In genomic region chr8:114133510-114134362, GRCm38 (mm10) we compare ENCODE assay signal across 8 mouse cellular contexts. TPM values are rescaled to one million over a fixed set of nuclear protein-coding genes. Genes with fewer than 3 reads are reported as not detected.
A peak's percentile ranks its signal among the peaks of the same experiment; 100 is the strongest.
DNase-seq lines count a peak whose midpoint lies in the region; ATAC-seq lines count a peak whose summit lies in the region.

TSS of gene Nudt7 (plus strand) at chr8:114133557.

- H3K4me1 ChIP-seq in embryonic facial prominence, embryonic 10.5 days, result peaks cover 15% of the 10 kb centered on the region
- 0 out of 2 replicates have a peak, but pooled peaks cover 4% of the 10 kb centered on the region for H3K4me1 ChIP-seq in intestine, embryonic 15.5 days (replicated peaks)

- H3K9ac ChIP-seq in intestine, embryonic 15.5 days, result peak within 1 kb of the TSS; percentile 64

- H3K27ac ChIP-seq in embryonic facial prominence, embryonic 10.5 days (replicated peaks), result peak within 1 kb of the TSS; percentile 85
- peak within 1 kb of the TSS; percentile 84 for H3K27ac ChIP-seq in intestine, embryonic 15.5 days

- 5% methylated on average over 23 of the region's 23 CpGs for WGBS in embryonic facial prominence, embryonic 10.5 days
- WGBS in intestine, embryonic 15.5 days, result 3% methylated on average over 23 of the region's 23 CpGs

- no peaks in the 10 kb centered on the region for H3K36me3 ChIP-seq in embryonic facial prominence, embryonic 10.5 days (replicated peaks)
- no peaks in the 10 kb centered on the region for H3K36me3 ChIP-seq in intestine, embryonic 15.5 days

- H3K27me3 ChIP-seq in embryonic facial prominence, embryonic 10.5 days (replicated peaks; ENCODE audit: low read depth, poor library complexity, severe bottlenecking), result no peaks in the 10 kb centered on the region
- H3K27me3 ChIP-seq in intestine, embryonic 15.5 days (replicated peaks), result no peaks in the 10 kb centered on the region

- peak within 1 kb of the TSS; percentile 69 for H3K4me2 ChIP-seq in intestine, embryonic 15.5 days (replicated peaks)

- peak; percentile 95 for ATAC-seq in intestine, embryonic 15.5 days
- peak; percentile 87 for ATAC-seq in megakaryocyte-erythroid progenitor cell, adult 5-6 weeks (replicated peaks; ENCODE audit: low FRiP score, low TSS enrichment, poor library complexity, severe bottlenecking)

- DNase-seq in adrenal gland, postnatal 14 days, result peak; percentile 95
- DNase-seq in embryonic facial prominence, embryonic 10.5 days (ENCODE audit: low spot score), result peak; percentile 92
- DNase-seq in gastrocnemius, postnatal 4 days (ENCODE audit: low spot score in 2 of 2), result peak; percentile 39 to 77
- DNase-seq in left cerebral cortex, postnatal 14 days (ENCODE audit: low spot score in 2 of 2), result peak; percentile 57 to 83
- DNase-seq in right cerebral cortex, postnatal 25 days, result peak; percentile 63
- DNase-seq in urinary bladder, postnatal 36 days (ENCODE audit: low spot score in 2 of 2), result peak; percentile 79 to 92

- H3K9me3 ChIP-seq in embryonic facial prominence, embryonic 10.5 days, result no peaks in the 10 kb centered on the region
- no peaks in the 10 kb centered on the region for H3K9me3 ChIP-seq in intestine, embryonic 15.5 days

- intact Hi-C loops in left cerebral cortex, postnatal 14 days (cut with DNase I), result no loop called here

- peak within 1 kb of the TSS; percentile 69 for H3K4me3 ChIP-seq in embryonic facial prominence, embryonic 10.5 days
- H3K4me3 ChIP-seq in intestine, embryonic 15.5 days (replicated peaks), result peak within 1 kb of the TSS; percentile 52

RNA-seq across cellular contexts. Expression of gene Nudt7, which starts in this region (rescaled TPM):
- total RNA-seq in adrenal gland, postnatal 14 days (2021), result 77.9 and 82.2 TPM in 2 replicates
- polyA plus RNA-seq in embryonic facial prominence, embryonic 10.5 days (2016; fragmentation: Nextera tagmentation; extraction: Ambion mirVana), result 9.3 and 10.1 TPM in 2 replicates
- total RNA-seq in gastrocnemius, postnatal 4 days (2021), result 10 to 100 TPM; 10.7 to 13.4 TPM
- 25.3 and 25.9 TPM in 2 replicates for polyA plus RNA-seq in intestine, embryonic 15.5 days (2015; fragmentation: Nextera tagmentation; extraction: Ambion mirVana)
- 1 to 10 TPM; 4.1 to 4.4 TPM for total RNA-seq in left cerebral cortex, postnatal 14 days (2021)
- 23.5 and 24.3 TPM in 2 replicates for total RNA-seq in megakaryocyte-erythroid progenitor cell, adult 5-6 weeks (2014; fragmentation: Nextera tagmentation)
- total RNA-seq in megakaryocyte-erythroid progenitor cell, adult 5-6 weeks (2017), result 6.7 and 28.6 TPM in 2 replicates

Comparison
In these comparisons a context has a peak if more than half of its experiments do, and no peak if none do; other contexts are left out.
1. Peak in every context shown above with its lines: DNase-seq, ATAC-seq, H3K4me3 ChIP-seq and H3K27ac ChIP-seq.